Mouse (Mus musculus) cortical plate, adult 2 months (tissue): ENCODE data around the gene Nudt4.

ENCODE experiments used
- CTCF ChIP-seq: fragments of 200-500 bp; IDR thresholded peaks from 2 replicates; pipeline ENCODE4 v1.5.1; 2011; ENCODE audit warnings: mild to moderate bottlenecking, control low read depth, low read length; ENCODE audit not compliant: insufficient read depth; ENCODE audit errors: extremely low read depth
- POLR2A ChIP-seq: fragments of 200-500 bp; IDR thresholded peaks from 2 replicates; pipeline ENCODE4 v1.6.1; 2011; ENCODE audit warnings: mild to moderate bottlenecking, low read length, control low read depth; ENCODE audit not compliant: insufficient read depth; ENCODE audit errors: extremely low read depth

- TF ChIP-seq POLR2A (no peak), CTCF (no peak)
Measured at GRCm38 (mm10) chr10:95532916-95533315, 31.0 kb downstream of the Nudt4 start.
